Mouse (Mus musculus) erythroblast, embryonic 14.5 days (primary cell): ENCODE data around the gene Dscaml1. TPM values are rescaled to one million over a fixed set of nuclear protein-coding genes. Genes with fewer than 3 reads are reported as not detected.

Source experiments
- H3K27me3 ChIP-seq: 2 replicates; pipeline ENCODE4 v1.6.1; 2012; ENCODE audit warnings: inconsistent platforms; ENCODE audit not compliant: control insufficient read depth
- H3K36me3 ChIP-seq: 2 replicates; pipeline ENCODE4 v1.6.1; 2012; ENCODE audit warnings: mild to moderate bottlenecking, inconsistent platforms; ENCODE audit not compliant: control insufficient read depth
- H3K4me1 ChIP-seq: 2 replicates; pipeline ENCODE4 v1.6.1; 2012; ENCODE audit warnings: inconsistent platforms; ENCODE audit not compliant: control insufficient read depth
- H3K4me3 ChIP-seq: replicated peaks from 2 replicates; pipeline ENCODE3; 2012; ENCODE audit warnings: moderate library complexity, mild to moderate bottlenecking, inconsistent platforms
- H3K9me3 ChIP-seq: 2 replicates; pipeline ENCODE4 v1.6.1; 2012; ENCODE audit warnings: low read length, inconsistent platforms, mixed read lengths; ENCODE audit not compliant: control insufficient read depth
- GATA1 ChIP-seq: IDR thresholded peaks from 2 replicates; pipeline ENCODE4 v1.6.1; 2012; ENCODE audit warnings: low read length, inconsistent platforms, mixed read lengths
- TAL1 ChIP-seq: IDR thresholded peaks from 3 replicates; pipeline ENCODE4 v1.6.1; 2012; ENCODE audit warnings: low read length, inconsistent platforms, mixed read lengths
- polyA plus RNA-seq: library from polyadenylated mRNA; stranded (reverse); fragments of >175 nt; gene quantifications from 2 replicates; pipeline ENCODE4 v1.2.3, GENCODE M21; 2012

The Dscaml1 gene
- polyA plus RNA-seq, 1 experiment, result not detected

GRCm38 (mm10) chr9:45662471-45662870, 236.0 kb downstream of the Dscaml1 start:
- Histone ChIP-seq H3K4me3 (no peak overlapping the region), H3K4me1 (no peaks in the 10 kb centered on the region), H3K9me3 (no peaks in the 10 kb centered on the region), H3K36me3 (no peaks in the 10 kb centered on the region), H3K27me3 (no peaks in the 10 kb centered on the region)
- TF ChIP-seq GATA1 (no peak), TAL1 (no peak)

GRCm38 (mm10) chr9:45663386-45664315, 237.2 kb downstream of the Dscaml1 start:
- Histone ChIP-seq H3K27me3 (no peaks in the 10 kb centered on the region), H3K36me3 (no peaks in the 10 kb centered on the region)

GRCm38 (mm10) chr9:45664326-45664725, 237.9 kb downstream of the Dscaml1 start:
- TF ChIP-seq TAL1 (no peak), GATA1 (no peak)
- Histone ChIP-seq H3K4me1 (no peaks in the 10 kb centered on the region), H3K27me3 (no peaks in the 10 kb centered on the region), H3K36me3 (no peaks in the 10 kb centered on the region), H3K4me3 (no peak overlapping the region), H3K9me3 (no peaks in the 10 kb centered on the region)

More at GRCm38 (mm10) chr9:45663386-45664315, 237.2 kb downstream of the Dscaml1 start:
- TF ChIP-seq GATA1 (no peak), TAL1 (no peak)
- Histone ChIP-seq H3K4me1 (no peaks in the 10 kb centered on the region), H3K9me3 (no peaks in the 10 kb centered on the region), H3K4me3 (no peak overlapping the region)

GRCm38 (mm10) chr9:45664871-45665394, 238.5 kb downstream of the Dscaml1 start:
- no peaks in the 10 kb centered on the region for H3K9me3 ChIP-seq
- no peaks in the 10 kb centered on the region for H3K4me1 ChIP-seq
- no peaks in the 10 kb centered on the region for H3K36me3 ChIP-seq
- H3K4me3 ChIP-seq, result no peak overlapping the region
- TF ChIP-seq TAL1 (no peak), GATA1 (no peak)
- no peaks in the 10 kb centered on the region for H3K27me3 ChIP-seq

GRCm38 (mm10) chr9:45675931-45676330, 249.5 kb downstream of the Dscaml1 start:
- Histone ChIP-seq H3K27me3 (no peaks in the 10 kb centered on the region), H3K9me3 (no peaks in the 10 kb centered on the region), H3K36me3 (no peaks in the 10 kb centered on the region), H3K4me1 (no peaks in the 10 kb centered on the region), H3K4me3 (no peak overlapping the region)
- TF ChIP-seq GATA1 (no peak), TAL1 (no peak)

- Histone ChIP-seq H3K27me3 (no peaks in the 10 kb centered on the region), H3K4me3 (no peak overlapping the region), H3K9me3 (no peaks in the 10 kb centered on the region), H3K4me1 (no peaks in the 10 kb centered on the region), H3K36me3 (no peaks in the 10 kb centered on the region)
- no peak for TF ChIP-seq GATA1
- TF ChIP-seq TAL1, result no peak
Measured at GRCm38 (mm10) chr9:45676578-45676977, 250.2 kb downstream of the Dscaml1 start.

GRCm38 (mm10) chr9:45677236-45677781, 250.9 kb downstream of the Dscaml1 start:
- Histone ChIP-seq H3K4me1 (no peaks in the 10 kb centered on the region), H3K27me3 (no peaks in the 10 kb centered on the region), H3K9me3 (no peaks in the 10 kb centered on the region), H3K4me3 (no peak overlapping the region), H3K36me3 (no peaks in the 10 kb centered on the region)
- TF ChIP-seq TAL1, result no peak
- TF ChIP-seq GATA1, result no peak

- Histone ChIP-seq H3K36me3 (no peaks in the 10 kb centered on the region), H3K4me1 (no peaks in the 10 kb centered on the region), H3K9me3 (no peaks in the 10 kb centered on the region), H3K4me3 (no peak overlapping the region), H3K27me3 (no peaks in the 10 kb centered on the region)
- TF ChIP-seq GATA1 (no peak), TAL1 (no peak)
Measured at GRCm38 (mm10) chr9:45677952-45678663, 251.7 kb downstream of the Dscaml1 start.

GRCm38 (mm10) chr9:45678664-45679026, 252.2 kb downstream of the Dscaml1 start:
- H3K4me1 ChIP-seq, result no peaks in the 10 kb centered on the region
- TF ChIP-seq GATA1 (no peak), TAL1 (no peak)
- H3K36me3 ChIP-seq, result no peaks in the 10 kb centered on the region
- H3K4me3 ChIP-seq, result no peak overlapping the region
- H3K27me3 ChIP-seq, result no peaks in the 10 kb centered on the region
- H3K9me3 ChIP-seq, result no peaks in the 10 kb centered on the region
